Mouse (Mus musculus) ZHBTc4 (cell line): ENCODE measurements around the gene Zfp46.

Experiments used
- DNase-seq: peaks from one replicate; pipeline ENCODE4 v3.0.0-alpha.2; 2011; ENCODE audit warnings: low read depth, low spot score

Zfp46 gene

DNA sequence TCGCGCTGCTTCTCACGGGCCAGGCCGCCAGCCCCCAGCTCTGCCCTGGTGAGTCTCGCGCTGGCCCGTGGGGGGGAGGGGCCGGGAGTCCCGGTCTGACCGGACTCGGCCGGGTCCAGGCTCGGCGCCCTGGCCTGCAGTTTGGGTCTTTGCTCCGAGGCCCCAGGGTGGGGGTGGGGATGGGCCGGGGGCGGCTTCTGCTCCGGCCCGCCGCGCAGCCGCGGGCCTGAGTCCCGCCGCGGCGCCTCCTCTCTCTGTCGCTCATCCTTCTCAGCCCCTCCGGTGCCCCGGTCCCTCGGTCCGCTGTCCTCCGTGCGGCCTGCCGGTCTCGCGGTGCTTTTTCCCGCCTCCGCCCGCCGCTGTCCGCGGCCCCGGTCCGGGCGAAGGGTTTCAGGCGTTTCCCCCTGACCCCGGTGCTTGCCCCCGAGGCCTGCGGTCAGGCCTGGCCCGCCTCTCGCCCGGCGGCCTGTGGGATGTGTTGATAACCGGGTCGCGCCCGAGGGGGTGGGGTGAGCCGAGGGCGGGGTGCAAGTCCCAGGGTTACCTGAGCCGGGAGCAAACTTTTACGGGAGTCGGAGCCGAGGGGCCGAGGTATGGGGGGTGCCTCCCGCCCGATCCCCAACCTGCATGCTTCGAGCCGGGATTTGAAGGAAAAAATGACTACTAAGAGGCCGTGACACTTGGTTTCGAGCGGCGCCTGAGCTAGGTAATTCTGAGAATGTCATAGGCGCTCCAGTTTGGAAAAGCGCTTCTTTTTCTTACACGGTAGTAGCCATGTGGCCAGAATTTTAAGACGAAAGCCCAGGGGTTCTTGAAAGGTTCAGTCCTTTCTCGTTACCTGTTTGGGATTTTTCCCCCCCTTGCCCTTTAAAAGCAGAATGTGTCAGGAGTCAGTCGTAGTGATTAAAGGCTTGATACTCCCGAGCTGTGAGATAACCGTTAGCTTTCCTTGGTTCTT, 26.8 kb downstream of the Zfp46 start:
- DNase-seq: peak; percentile 64

- DNase-seq: no peak
These were observed 28.1 kb downstream of the Zfp46 start for GRCm38 (mm10) chr4:136312616-136313015.

- peak; percentile 94 for DNase-seq
These were observed 33.2 kb downstream of the Zfp46 start for GRCm38 (mm10) chr4:136317667-136318066.

DNA sequence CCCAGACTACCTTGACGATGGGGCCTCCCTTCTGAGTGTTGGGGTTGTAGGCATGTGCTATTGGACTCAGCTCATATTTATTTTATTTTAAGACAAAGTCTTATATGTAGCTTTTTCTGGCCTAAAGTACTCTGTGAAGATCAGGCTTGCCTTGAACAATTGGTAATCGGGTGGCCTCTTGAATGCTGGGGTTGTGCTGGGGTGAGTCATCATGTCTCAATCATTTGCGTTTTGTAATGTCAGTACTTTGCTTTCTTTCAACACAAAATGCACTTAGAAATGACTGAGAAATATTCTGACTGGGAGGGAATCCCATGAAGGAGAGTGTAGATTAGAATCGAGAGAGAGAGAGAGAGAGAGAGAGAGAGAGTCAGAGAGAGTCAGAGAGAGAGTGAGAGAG, 35.5 kb downstream of the Zfp46 start:
- DNase-seq: no peak

DNA sequence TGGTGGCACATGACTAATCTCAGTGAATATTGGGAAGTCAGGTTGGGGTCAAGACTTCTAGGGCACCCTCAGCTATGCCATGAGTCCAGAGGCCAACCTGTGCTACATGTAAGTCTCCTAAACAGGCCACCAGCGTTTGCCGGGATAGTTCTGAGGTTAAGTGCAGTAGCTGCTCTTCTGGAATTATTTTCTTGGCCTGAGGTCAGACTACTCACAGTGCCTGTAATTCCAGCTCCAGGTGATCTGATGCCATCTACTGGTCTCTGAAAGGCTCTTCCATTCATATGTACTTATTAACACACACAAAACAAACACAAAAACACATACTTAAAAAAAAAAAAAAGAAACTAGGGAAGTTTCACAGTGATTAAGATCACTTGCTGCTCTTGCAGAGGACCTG, 39.7 kb downstream of the Zfp46 start:
- DNase-seq: no peak

DNA sequence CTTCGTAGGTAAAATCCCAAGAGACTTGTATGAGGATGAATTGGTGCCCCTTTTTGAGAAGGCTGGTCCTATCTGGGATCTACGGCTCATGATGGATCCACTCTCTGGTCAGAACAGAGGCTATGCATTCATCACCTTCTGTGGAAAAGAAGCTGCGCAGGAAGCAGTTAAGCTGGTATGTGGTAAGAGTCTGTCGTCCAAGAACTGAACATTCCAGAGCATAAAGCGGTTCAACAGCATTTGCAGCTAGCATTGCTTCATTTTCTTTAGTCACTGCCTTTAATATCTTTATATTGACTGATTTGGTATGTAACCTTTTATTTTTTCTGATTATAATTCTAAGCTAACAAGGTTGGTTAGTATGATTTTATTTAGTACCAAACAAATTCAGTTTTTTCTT, 42.8 kb downstream of the Zfp46 start:
- no peak for DNase-seq

DNA sequence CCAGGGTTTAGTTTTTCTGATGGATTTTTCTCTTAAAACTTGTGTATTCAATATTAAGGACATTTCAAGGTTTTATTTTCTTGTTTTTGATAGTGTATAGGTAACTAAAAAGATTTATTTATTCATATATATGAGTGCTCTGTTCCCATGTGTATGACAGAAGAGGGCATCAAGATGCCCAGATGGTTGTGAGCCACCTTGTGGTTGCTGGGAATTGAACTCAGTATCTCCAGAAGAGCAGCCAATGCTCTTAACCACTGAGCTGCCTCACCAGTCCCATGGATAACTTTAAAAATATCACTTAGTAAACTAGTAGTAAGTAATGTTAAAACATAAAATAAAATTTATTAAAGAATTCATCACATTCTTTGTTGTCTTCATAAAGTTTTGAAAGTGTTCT, 43.6 kb downstream of the Zfp46 start:
- DNase-seq: no peak

GRCm38 (mm10) chr4:136331709-136332108, 47.2 kb downstream of the Zfp46 start:
- DNase-seq: no peak

GRCm38 (mm10) chr4:136333191-136333590, 48.7 kb downstream of the Zfp46 start:
- DNase-seq: no peak

DNA sequence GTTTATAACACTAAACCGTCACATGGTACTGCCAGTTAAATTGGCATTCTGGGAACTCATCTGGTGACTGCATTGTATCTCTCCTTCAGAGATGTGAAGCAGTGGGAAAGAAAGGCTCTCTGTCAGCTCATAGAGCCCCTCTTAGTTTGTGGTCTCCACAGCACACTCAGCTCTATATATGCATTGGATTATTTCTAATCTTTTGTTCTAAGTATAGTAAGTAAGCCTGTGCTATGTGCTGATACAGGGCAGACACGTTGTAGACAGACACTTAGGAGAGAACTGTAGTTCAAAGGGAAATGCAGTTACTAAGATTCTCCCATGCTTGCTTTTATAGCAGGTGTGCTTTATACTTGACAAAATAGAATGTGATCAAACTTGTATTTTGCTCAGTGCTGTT, 50.6 kb downstream of the Zfp46 start:
- DNase-seq: no peak

DNA sequence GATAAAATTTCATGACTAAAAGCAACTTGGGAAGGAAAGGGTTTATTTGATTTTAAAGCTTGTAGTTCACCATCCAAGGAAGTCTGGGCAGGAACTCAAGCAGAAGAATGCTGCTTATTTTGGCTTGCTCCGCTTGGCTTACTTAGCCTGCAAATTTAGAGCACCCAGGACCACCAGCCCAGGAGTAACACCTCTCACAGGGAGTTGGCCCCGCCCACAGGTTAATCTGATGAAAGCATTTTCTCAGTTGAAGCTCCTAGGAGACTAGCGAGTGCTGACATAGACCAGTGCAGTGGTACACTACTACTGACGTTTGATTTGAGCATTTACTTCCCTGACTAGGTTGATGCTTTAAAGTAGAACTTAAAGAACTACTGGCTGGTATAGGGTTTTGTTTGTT, 52.6 kb downstream of the Zfp46 start:
- peak; percentile 54 for DNase-seq
